Mouse (Mus musculus) midbrain, embryonic 16.5 days (tissue): ENCODE results near the gene Larp4. TPM values are rescaled to one million over a fixed set of nuclear protein-coding genes. Genes with fewer than 3 reads are reported as not detected.

Source experiments
- ATAC-seq: fragments of 200-750 bp; cut with Nextera tagmentation; 2 replicates; pipeline ENCODE4 v1.8.0; 2017; ENCODE audit warnings: moderate TSS enrichment
- H3K27ac ChIP-seq: fragments of 300-500 bp; sonication (generic); 2 replicates; pipeline ENCODE4 v1.5.1; 2014; ENCODE audit warnings: mild to moderate bottlenecking, low read length, mixed read lengths
- H3K27me3 ChIP-seq: fragments of 300-500 bp; sonication (generic); 2 replicates; pipeline ENCODE4 v1.6.1; 2014; ENCODE audit warnings: low read depth, low read length, mixed read lengths; ENCODE audit not compliant: control insufficient read depth, insufficient read depth
- H3K36me3 ChIP-seq: fragments of 300-500 bp; sonication (generic); 2 replicates; pipeline ENCODE4 v1.6.1; 2014; ENCODE audit warnings: mild to moderate bottlenecking, low read length, moderate library complexity, mixed read lengths; ENCODE audit not compliant: control insufficient read depth, insufficient read depth
- H3K4me1 ChIP-seq: fragments of 300-500 bp; sonication (generic); 2 replicates; pipeline ENCODE4 v1.6.1; 2014; ENCODE audit warnings: mild to moderate bottlenecking, low read length, mixed read lengths; ENCODE audit not compliant: control insufficient read depth, insufficient read depth
- H3K4me2 ChIP-seq: fragments of 300-500 bp; sonication (generic); 2 replicates; pipeline ENCODE4 v1.6.1; 2014; ENCODE audit warnings: mild to moderate bottlenecking, low read length, mixed read lengths
- H3K4me3 ChIP-seq: fragments of 300-500 bp; sonication (generic); 2 replicates; pipeline ENCODE4 v1.5.1; 2014; ENCODE audit warnings: low read depth, mild to moderate bottlenecking, low read length, moderate library complexity, mixed read lengths
- H3K9ac ChIP-seq: fragments of 300-500 bp; sonication (generic); 2 replicates; pipeline ENCODE4 v1.6.1; 2014; ENCODE audit warnings: low read depth, low read length, mixed read lengths
- H3K9me3 ChIP-seq: fragments of 300-500 bp; sonication (generic); replicated peaks from 2 replicates; pipeline ENCODE4 v1.6.1; 2014; ENCODE audit warnings: mild to moderate bottlenecking, low read length, mixed read lengths; ENCODE audit not compliant: control insufficient read depth, poor library complexity, severe bottlenecking
- WGBS: fragments of 180-500 bp; shearing (Covaris S2); extraction: QIAGEN DNeasy Blood & Tissue Kit; methylation state at CpG from one replicate; pipeline ENCODE4 v1.1.7; 2014; 5-methylcytosine and 5-hydroxymethylcytosine counted together
- polyA plus RNA-seq: library from polyadenylated mRNA; unstranded; fragments of >200 nt; fragmentation: Nextera tagmentation; extraction: Ambion mirVana; gene quantifications from 2 replicates; pipeline ENCODE4 v1.2.1, GENCODE M21; 2015

Gene Larp4
- polyA plus RNA-seq, 1 experiment from 2014 or later = 22.0 TPM

- H3K36me3 ChIP-seq = peaks cover 8% of the 10 kb centered on the region
- no peaks in the 10 kb centered on the region for H3K9me3 ChIP-seq
- H3K27ac ChIP-seq = no peak overlapping the region
- ATAC-seq = no peak
- H3K4me3 ChIP-seq = no peak overlapping the region
- H3K27me3 ChIP-seq = no peaks in the 10 kb centered on the region
- H3K4me1 ChIP-seq = no peaks in the 10 kb centered on the region
- no peak overlapping the region for H3K9ac ChIP-seq
- H3K4me2 ChIP-seq = no peak overlapping the region
- WGBS = 100% methylated on average over 1 of the region's 1 CpGs
Observed at GRCm38 (mm10) chr15:99993100-99993499, 23.2 kb downstream of the Larp4 start.

- H3K36me3 ChIP-seq = peaks cover 17% of the 10 kb centered on the region
- no peak overlapping the region for H3K4me3 ChIP-seq
- H3K9me3 ChIP-seq = no peaks in the 10 kb centered on the region
- no peak overlapping the region for H3K9ac ChIP-seq
- H3K4me2 ChIP-seq = no peak overlapping the region
- H3K4me1 ChIP-seq = no peaks in the 10 kb centered on the region
- H3K27me3 ChIP-seq = no peaks in the 10 kb centered on the region
- 94% methylated on average over 6 of the region's 6 CpGs for WGBS
- H3K27ac ChIP-seq = no peak overlapping the region
- no peak for ATAC-seq
Observed at GRCm38 (mm10) chr15:99997114-99997804, 27.4 kb downstream of the Larp4 start.

GRCm38 (mm10) chr15:99999390-99999789, 29.5 kb downstream of the Larp4 start:
- Histone ChIP-seq H3K4me1 (no peaks in the 10 kb centered on the region), H3K4me2 (no peak overlapping the region), H3K36me3 (peaks cover 16% of the 10 kb centered on the region), H3K9me3 (no peaks in the 10 kb centered on the region), H3K9ac (no peak overlapping the region), H3K4me3 (no peak overlapping the region), H3K27ac (no peak overlapping the region), H3K27me3 (no peaks in the 10 kb centered on the region)
- ATAC-seq = no peak
- WGBS = 98% methylated on average over 1 of the region's 1 CpGs

GRCm38 (mm10) chr15:100004677-100005273, 34.9 kb downstream of the Larp4 start:
- ATAC-seq = no peak
- 92% methylated on average over 7 of the region's 7 CpGs for WGBS
- Histone ChIP-seq H3K27ac (no peak overlapping the region), H3K36me3 (peaks cover 32% of the 10 kb centered on the region), H3K4me2 (no peak overlapping the region), H3K4me1 (no peaks in the 10 kb centered on the region), H3K9ac (no peak overlapping the region), H3K27me3 (no peaks in the 10 kb centered on the region), H3K9me3 (no peaks in the 10 kb centered on the region), H3K4me3 (no peak overlapping the region)

- Histone ChIP-seq H3K4me1 (no peaks in the 10 kb centered on the region), H3K9ac (no peak overlapping the region), H3K36me3 (peaks cover 34% of the 10 kb centered on the region), H3K4me2 (no peak overlapping the region), H3K27me3 (no peaks in the 10 kb centered on the region), H3K9me3 (no peaks in the 10 kb centered on the region), H3K27ac (no peak overlapping the region), H3K4me3 (no peak overlapping the region)
- ATAC-seq = no peak
Observed at GRCm38 (mm10) chr15:100006180-100006579, 36.3 kb downstream of the Larp4 start.

- Histone ChIP-seq H3K27me3 (no peaks in the 10 kb centered on the region), H3K9me3 (no peaks in the 10 kb centered on the region), H3K9ac (no peak overlapping the region), H3K4me2 (no peak overlapping the region), H3K4me1 (no peaks in the 10 kb centered on the region), H3K36me3 (no peaks in the 10 kb centered on the region; the same call in 1 of the 2 replicates), H3K27ac (no peak overlapping the region), H3K4me3 (no peak overlapping the region)
- WGBS = 61% methylated on average over 6 of the region's 6 CpGs
- no peak for ATAC-seq
Observed at GRCm38 (mm10) chr15:100018280-100018899, 48.5 kb downstream of the Larp4 start.

- Histone ChIP-seq H3K36me3 (no peaks in the 10 kb centered on the region), H3K4me2 (no peak overlapping the region), H3K9me3 (no peaks in the 10 kb centered on the region), H3K27ac (no peak overlapping the region), H3K4me1 (no peaks in the 10 kb centered on the region), H3K9ac (no peak overlapping the region), H3K27me3 (no peaks in the 10 kb centered on the region), H3K4me3 (no peak overlapping the region)
- WGBS = 90% methylated on average over 1 of the region's 1 CpGs
- ATAC-seq = no peak
Observed at GRCm38 (mm10) chr15:100021175-100021574, 51.3 kb downstream of the Larp4 start.

- Histone ChIP-seq H3K9me3 (no peaks in the 10 kb centered on the region), H3K4me2 (no peak overlapping the region), H3K9ac (no peak overlapping the region), H3K27ac (no peak overlapping the region), H3K27me3 (no peaks in the 10 kb centered on the region), H3K36me3 (no peaks in the 10 kb centered on the region), H3K4me1 (no peaks in the 10 kb centered on the region), H3K4me3 (no peak overlapping the region)
- no peak for ATAC-seq
- 20% methylated on average over 5 of the region's 5 CpGs for WGBS
Observed at GRCm38 (mm10) chr15:100022923-100023322, 53.1 kb downstream of the Larp4 start.

- Histone ChIP-seq H3K9me3 (no peaks in the 10 kb centered on the region), H3K4me2 (no peak overlapping the region), H3K4me3 (no peak overlapping the region), H3K27ac (no peak overlapping the region), H3K36me3 (no peaks in the 10 kb centered on the region), H3K4me1 (no peaks in the 10 kb centered on the region), H3K9ac (no peak overlapping the region), H3K27me3 (no peaks in the 10 kb centered on the region)
- WGBS = 82% methylated on average over 11 of the region's 11 CpGs
- ATAC-seq = no peak
Observed at GRCm38 (mm10) chr15:100025076-100025834, 55.4 kb downstream of the Larp4 start.
